Mouse (Mus musculus) heart, embryonic 16.5 days (tissue): ENCODE measurements around the gene Sgms1. TPM values are rescaled to one million over a fixed set of nuclear protein-coding genes. Genes with fewer than 3 reads are reported as not detected.

Source experiments
- ATAC-seq: fragments of 200-750 bp; cut with Nextera tagmentation; replicated peaks from 2 replicates; pipeline ENCODE4 v1.8.0; 2017; ENCODE audit warnings: moderate number of reproducible peaks; ENCODE audit not compliant: insufficient read depth, low FRiP score; ENCODE audit errors: extremely low read depth
- H3K27ac ChIP-seq: fragments of 300-500 bp; sonication (generic); 2 replicates; pipeline ENCODE4 v1.5.1; 2014; ENCODE audit warnings: mild to moderate bottlenecking, low read length, control low read depth, moderate library complexity
- H3K27me3 ChIP-seq: fragments of 300-500 bp; sonication (generic); 2 replicates; pipeline ENCODE4 v1.6.1; 2014; ENCODE audit warnings: low read length, mixed read lengths; ENCODE audit not compliant: control insufficient read depth, insufficient read depth
- H3K36me3 ChIP-seq: fragments of 300-500 bp; sonication (generic); 2 replicates; pipeline ENCODE4 v1.6.1; 2014; ENCODE audit not compliant: control insufficient read depth, insufficient read depth
- H3K4me1 ChIP-seq: fragments of 300-500 bp; sonication (generic); 2 replicates; pipeline ENCODE4 v1.6.1; 2014; ENCODE audit warnings: low read length, mixed read lengths; ENCODE audit not compliant: control insufficient read depth, insufficient read depth
- H3K4me2 ChIP-seq: fragments of 300-500 bp; sonication (generic); 2 replicates; pipeline ENCODE4 v1.6.1; 2014; ENCODE audit warnings: low read depth, mild to moderate bottlenecking, control low read depth, low read length
- H3K4me3 ChIP-seq: fragments of 300-500 bp; sonication (generic); 2 replicates; pipeline ENCODE4 v1.5.1; 2014; ENCODE audit warnings: mild to moderate bottlenecking, control low read depth, low read length
- H3K9ac ChIP-seq: fragments of 300-500 bp; sonication (generic); 2 replicates; pipeline ENCODE4 v1.6.1; 2014; ENCODE audit warnings: low read length, control low read depth
- H3K9me3 ChIP-seq: fragments of 300-500 bp; sonication (generic); replicated peaks from 2 replicates; pipeline ENCODE4 v1.6.1; 2016; ENCODE audit warnings: low read length; ENCODE audit not compliant: control insufficient read depth
- WGBS: fragments of 180-500 bp; shearing (Covaris S2); extraction: QIAGEN DNeasy Blood & Tissue Kit; methylation state at CpG from one replicate; pipeline ENCODE4 v1.1.7; 2014; 5-methylcytosine and 5-hydroxymethylcytosine counted together
- polyA plus RNA-seq: library from polyadenylated mRNA; unstranded; fragments of >200 nt; fragmentation: Nextera tagmentation; extraction: Ambion mirVana; gene quantifications from 2 replicates; pipeline ENCODE4 v1.2.1, GENCODE M21; 2015

Sgms1 gene
- polyA plus RNA-seq, 1 experiment from 2014 or later = 40.1 TPM

DNA sequence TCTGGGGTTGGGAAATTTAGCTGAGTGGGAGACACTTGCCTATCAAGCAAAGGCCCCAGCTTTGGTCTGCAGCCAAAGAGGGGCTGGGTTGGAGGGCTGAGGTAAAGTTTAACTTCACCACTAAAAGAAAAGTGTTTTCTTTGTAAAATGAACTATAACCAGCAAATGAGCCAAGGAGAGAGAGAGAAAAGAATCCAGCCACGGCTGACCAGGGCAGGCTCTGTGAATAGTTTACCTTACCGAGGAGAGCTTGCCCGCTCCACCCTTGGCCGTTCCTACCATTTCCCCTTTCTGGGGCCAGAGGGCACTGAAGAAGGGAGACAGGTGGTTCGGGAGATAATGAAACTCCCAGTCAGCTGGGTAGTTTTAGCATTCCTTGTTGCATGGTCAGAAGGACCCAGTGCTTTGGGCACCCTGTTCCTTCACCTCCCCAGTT is 209.5 kb downstream of the Sgms1 start:
- H3K9ac ChIP-seq = peak overlapping the region; percentile 55
- H3K9me3 ChIP-seq = no peaks in the 10 kb centered on the region
- H3K36me3 ChIP-seq = no peaks in the 10 kb centered on the region
- H3K4me1 ChIP-seq = peaks cover 47% of the 10 kb centered on the region
- no peaks in the 10 kb centered on the region for H3K27me3 ChIP-seq
- WGBS = 31% methylated on average over 5 of the region's 5 CpGs
- peak overlapping the region; percentile 99 for H3K27ac ChIP-seq
- no peak for ATAC-seq
- peak overlapping the region; percentile 29 for H3K4me2 ChIP-seq
- no peak overlapping the region for H3K4me3 ChIP-seq

DNA sequence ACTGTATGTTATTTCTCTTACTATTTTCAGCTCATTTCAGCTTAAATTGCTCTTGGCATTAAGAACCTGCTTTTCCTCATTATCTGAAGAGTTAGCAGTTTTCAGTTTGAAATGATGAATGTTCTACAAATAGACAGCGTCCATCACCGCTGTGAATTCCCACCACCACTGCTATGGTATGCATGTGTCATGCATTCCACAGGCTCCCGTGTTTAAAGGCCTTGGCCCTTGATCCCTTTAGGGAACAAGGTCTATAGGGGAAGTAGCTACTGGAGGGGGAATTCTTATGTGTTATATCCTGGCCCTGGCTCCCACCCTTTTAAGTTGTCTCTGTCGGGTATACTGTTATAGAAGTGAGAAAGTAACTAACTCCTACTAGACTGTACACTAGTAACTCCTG is 210.0 kb downstream of the Sgms1 start:
- Histone ChIP-seq H3K4me3 (no peak overlapping the region), H3K9me3 (no peaks in the 10 kb centered on the region), H3K27ac (peak overlapping the region; percentile 99), H3K4me1 (peaks cover 47% of the 10 kb centered on the region), H3K4me2 (peak overlapping the region; percentile 29), H3K9ac (peak overlapping the region; percentile 55), H3K36me3 (no peaks in the 10 kb centered on the region), H3K27me3 (no peaks in the 10 kb centered on the region)
- ATAC-seq = peak; percentile 40
- WGBS = 16% methylated on average over 4 of the region's 4 CpGs

DNA sequence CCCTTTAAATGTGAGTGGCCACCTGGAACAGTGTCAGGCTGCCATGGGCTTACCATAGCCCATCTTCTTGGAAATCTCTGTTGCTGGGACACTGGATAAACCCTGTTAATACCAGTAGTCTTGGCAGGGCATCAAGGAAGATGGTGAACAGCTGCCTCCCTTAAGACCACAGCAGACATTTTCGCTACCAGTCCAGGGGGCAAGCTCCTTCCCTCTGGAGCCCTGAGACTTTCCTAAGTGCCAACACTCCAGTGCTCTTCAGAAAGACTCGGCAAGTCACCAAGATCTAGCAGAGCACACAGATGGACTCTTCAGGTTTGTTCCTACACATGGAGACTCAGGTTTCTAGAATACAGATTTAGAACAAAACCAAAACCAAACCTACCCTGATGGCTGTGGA is 211.4 kb downstream of the Sgms1 start:
- peaks cover 54% of the 10 kb centered on the region for H3K4me1 ChIP-seq
- no peak overlapping the region for H3K9ac ChIP-seq
- no peaks in the 10 kb centered on the region for H3K36me3 ChIP-seq
- no peaks in the 10 kb centered on the region for H3K27me3 ChIP-seq
- WGBS = 72% methylated on average over 2 of the region's 2 CpGs
- H3K9me3 ChIP-seq = no peaks in the 10 kb centered on the region
- H3K4me2 ChIP-seq = no peak overlapping the region
- no peak for ATAC-seq
- H3K27ac ChIP-seq = no peak overlapping the region; the same call in 1 of the 2 replicates
- no peak overlapping the region for H3K4me3 ChIP-seq

DNA sequence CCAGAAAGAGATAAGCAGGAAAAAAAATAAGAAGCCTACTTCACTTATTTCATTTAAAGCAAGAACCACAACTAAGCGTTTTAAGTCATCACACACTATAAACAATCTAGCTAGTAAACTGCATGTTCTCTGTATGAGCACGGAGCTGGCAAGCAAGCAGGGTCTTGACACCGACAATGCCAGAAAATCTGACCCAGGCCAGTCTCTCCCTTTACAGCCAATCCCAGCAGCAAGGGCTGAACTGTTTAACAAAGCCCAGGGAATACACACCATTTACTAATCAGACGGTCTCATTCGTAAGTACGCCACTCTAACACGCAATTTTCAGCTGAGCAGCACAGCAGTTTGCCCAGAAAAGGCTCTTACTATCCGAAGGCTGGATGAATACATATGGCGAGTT is 213.1 kb downstream of the Sgms1 start:
- H3K4me1 ChIP-seq = peaks cover 39% of the 10 kb centered on the region
- no peaks in the 10 kb centered on the region for H3K36me3 ChIP-seq
- H3K9ac ChIP-seq = no peak overlapping the region
- H3K4me2 ChIP-seq = no peak overlapping the region
- no peaks in the 10 kb centered on the region for H3K27me3 ChIP-seq
- peak overlapping the region; percentile 23 for H3K27ac ChIP-seq
- no peak overlapping the region for H3K4me3 ChIP-seq
- H3K9me3 ChIP-seq = no peaks in the 10 kb centered on the region
- ATAC-seq = no peak
- WGBS = 61% methylated on average over 9 of the region's 9 CpGs

DNA sequence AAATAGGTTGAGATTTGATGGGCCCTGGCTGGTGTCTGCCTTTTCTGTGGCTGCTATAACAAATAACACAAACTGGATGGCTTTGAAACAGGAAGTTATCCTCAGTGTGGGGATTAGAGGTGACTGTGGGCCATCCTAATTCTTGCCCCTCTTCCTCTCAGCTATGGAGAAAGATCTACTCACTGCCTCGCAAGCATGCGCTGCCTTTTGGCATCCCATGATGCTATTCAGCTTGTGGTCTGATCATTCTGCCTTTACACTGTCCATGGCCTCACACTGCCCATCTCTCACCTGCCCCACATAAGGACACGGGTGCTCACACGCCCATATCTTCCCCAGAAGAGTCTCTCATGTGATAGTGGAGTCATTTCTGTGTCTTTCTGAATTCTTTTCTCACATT is 213.5 kb downstream of the Sgms1 start:
- 83% methylated on average over 4 of the region's 4 CpGs for WGBS
- Histone ChIP-seq H3K9me3 (no peaks in the 10 kb centered on the region), H3K4me1 (peaks cover 35% of the 10 kb centered on the region), H3K4me3 (no peak overlapping the region), H3K36me3 (no peaks in the 10 kb centered on the region), H3K27me3 (no peaks in the 10 kb centered on the region), H3K4me2 (no peak overlapping the region), H3K9ac (no peak overlapping the region), H3K27ac (no peak overlapping the region)
- no peak for ATAC-seq

DNA sequence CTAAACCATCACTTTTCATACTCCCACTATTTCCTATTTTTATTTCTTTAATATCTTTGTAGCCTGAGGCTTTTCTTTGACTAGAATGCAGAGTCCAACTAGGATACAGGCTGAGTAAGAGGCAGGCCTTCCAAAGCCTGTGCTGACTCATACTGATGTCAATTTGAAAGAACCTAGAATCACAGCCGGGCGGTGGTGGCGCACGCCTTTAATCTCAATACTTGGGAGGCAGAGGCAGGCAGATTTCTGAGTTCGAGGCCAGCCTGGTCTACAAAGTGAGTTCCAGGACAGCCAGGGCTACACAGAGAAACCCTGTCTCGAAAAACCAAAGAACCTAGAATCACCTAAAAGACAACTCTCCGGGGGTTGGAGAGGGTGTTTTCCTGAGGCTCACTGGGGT is 214.5 kb downstream of the Sgms1 start:
- Histone ChIP-seq H3K27ac (no peak overlapping the region), H3K4me1 (peaks cover 25% of the 10 kb centered on the region), H3K4me2 (no peak overlapping the region), H3K27me3 (no peaks in the 10 kb centered on the region), H3K36me3 (no peaks in the 10 kb centered on the region), H3K9me3 (no peaks in the 10 kb centered on the region), H3K4me3 (no peak overlapping the region), H3K9ac (no peak overlapping the region)
- ATAC-seq = no peak
- WGBS = 94% methylated on average over 7 of the region's 7 CpGs

DNA sequence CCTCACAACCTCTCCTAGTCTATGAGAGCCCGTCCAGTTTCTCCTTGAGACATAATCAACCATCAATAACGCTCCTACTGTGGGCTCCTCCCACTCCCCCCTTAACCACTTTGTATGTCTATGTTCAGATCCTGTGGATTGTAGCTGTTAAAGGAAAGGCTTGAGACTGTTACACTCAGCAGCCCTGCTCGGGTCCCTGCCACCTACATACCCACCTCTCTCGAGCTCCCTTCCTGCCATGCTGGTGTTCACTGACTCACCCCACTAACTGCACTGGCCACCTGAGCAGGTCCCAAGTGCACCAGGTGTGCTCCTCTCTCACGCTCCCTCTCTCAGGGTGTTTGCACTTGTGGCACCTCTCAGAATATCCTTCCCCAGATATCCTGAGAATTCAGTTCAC is 215.0 kb downstream of the Sgms1 start:
- H3K27me3 ChIP-seq = no peaks in the 10 kb centered on the region
- H3K36me3 ChIP-seq = no peaks in the 10 kb centered on the region
- no peaks in the 10 kb centered on the region for H3K9me3 ChIP-seq
- no peak overlapping the region for H3K4me2 ChIP-seq
- H3K27ac ChIP-seq = no peak overlapping the region
- H3K4me1 ChIP-seq = peaks cover 25% of the 10 kb centered on the region
- H3K4me3 ChIP-seq = no peak overlapping the region
- no peak for ATAC-seq
- WGBS = 79% methylated on average over 5 of the region's 5 CpGs
- no peak overlapping the region for H3K9ac ChIP-seq

DNA sequence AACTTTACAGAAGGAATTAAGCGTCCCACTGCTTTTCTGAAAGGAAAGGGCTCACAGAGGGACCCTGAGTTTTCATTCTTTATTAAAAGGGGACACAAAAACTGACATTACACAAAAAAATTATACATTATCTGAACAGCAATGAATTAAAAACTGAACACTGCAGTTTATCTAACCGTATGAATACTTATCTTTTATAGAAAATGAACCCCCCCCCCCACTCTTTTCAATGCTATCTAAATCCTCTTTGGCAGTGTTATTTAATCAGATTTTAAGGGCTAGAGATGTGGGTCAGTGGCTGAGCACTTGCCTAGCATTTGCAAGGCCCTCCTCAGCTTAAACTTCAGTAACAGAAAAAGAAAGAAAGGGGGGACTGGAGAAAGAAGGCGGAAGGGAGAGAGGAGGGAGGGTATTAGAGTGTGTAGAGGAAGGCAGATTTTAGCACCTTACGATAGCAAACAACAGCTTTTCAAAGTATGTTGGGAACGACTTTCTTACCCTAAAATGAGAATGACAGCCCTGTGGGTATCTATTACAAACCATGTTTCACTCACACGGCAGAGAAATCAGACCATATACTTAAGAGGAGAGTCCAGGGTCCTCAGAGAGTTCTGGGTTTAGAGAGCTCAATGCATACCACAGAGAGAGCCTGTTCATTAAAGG is 215.9 kb downstream of the Sgms1 start:
- H3K36me3 ChIP-seq = no peaks in the 10 kb centered on the region
- 0 out of 2 replicates have a peak overlapping the region, but pooled peaks have one; percentile 30 for H3K9ac ChIP-seq
- WGBS = 66% methylated on average over 6 of the region's 6 CpGs
- H3K27ac ChIP-seq = no peak overlapping the region
- no peak for ATAC-seq
- peaks cover 22% of the 10 kb centered on the region for H3K4me1 ChIP-seq
- no peaks in the 10 kb centered on the region for H3K27me3 ChIP-seq
- H3K9me3 ChIP-seq = no peaks in the 10 kb centered on the region
- no peak overlapping the region for H3K4me2 ChIP-seq
- H3K4me3 ChIP-seq = no peak overlapping the region

DNA sequence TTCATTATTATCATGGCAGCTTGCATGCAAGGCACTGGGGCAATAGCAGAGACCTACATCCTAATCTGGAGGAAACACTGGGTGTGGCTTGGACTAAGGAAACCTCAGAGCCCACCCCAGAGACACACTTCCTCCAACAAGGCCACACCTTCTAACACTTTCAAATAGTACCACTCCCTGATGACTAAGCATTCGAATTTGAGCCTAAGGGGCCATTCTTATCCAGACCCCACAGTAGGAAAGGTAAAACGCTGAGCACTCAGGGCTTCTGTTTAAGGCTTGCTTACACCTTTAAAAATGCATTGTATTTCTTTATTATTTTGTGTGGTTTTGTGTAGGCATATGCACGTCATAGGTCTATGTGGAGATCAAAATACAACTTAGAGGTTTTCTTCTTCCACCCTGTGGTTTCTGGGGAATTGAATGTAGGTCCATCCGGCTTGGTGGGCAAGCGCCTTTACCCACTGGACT is 217.0 kb downstream of the Sgms1 start:
- peaks cover 20% of the 10 kb centered on the region for H3K4me1 ChIP-seq
- ATAC-seq = no peak
- no peaks in the 10 kb centered on the region for H3K36me3 ChIP-seq
- no peak overlapping the region for H3K4me2 ChIP-seq
- no peak overlapping the region for H3K9ac ChIP-seq
- no peak overlapping the region for H3K4me3 ChIP-seq
- no peak overlapping the region for H3K27ac ChIP-seq
- WGBS = 75% methylated on average over 5 of the region's 5 CpGs
- no peaks in the 10 kb centered on the region for H3K9me3 ChIP-seq
- no peaks in the 10 kb centered on the region for H3K27me3 ChIP-seq
